Mouse (Mus musculus) lung, postnatal 36 days (tissue): ENCODE measurements around the gene Tmem95.
A peak's percentile ranks its signal among the peaks of the same experiment; 100 is the strongest.
"Not testable (repeated sequence)": the region's sequence is repeated elsewhere in the genome, so short reads cannot be mapped to it uniquely, and the experiment has no call there.

Experiments
- DNase-seq: peaks from one replicate; pipeline ENCODE4 v3.0.0; 2022; ENCODE audit warnings: mixed read lengths

Tmem95 gene

GRCm38 (mm10) chr11:69877878-69878277 is at the start of gene Tmem95:
TSS of gene Tmem95 (minus strand) at chr11:69878018.
- no peak for DNase-seq

GRCm38 (mm10) chr11:69927501-69927900 is 49.7 kb upstream of the Tmem95 start:
- no peak for DNase-seq

GRCm38 (mm10) chr11:69922796-69923195 is 45.0 kb upstream of the Tmem95 start:
- no peak for DNase-seq

DNA sequence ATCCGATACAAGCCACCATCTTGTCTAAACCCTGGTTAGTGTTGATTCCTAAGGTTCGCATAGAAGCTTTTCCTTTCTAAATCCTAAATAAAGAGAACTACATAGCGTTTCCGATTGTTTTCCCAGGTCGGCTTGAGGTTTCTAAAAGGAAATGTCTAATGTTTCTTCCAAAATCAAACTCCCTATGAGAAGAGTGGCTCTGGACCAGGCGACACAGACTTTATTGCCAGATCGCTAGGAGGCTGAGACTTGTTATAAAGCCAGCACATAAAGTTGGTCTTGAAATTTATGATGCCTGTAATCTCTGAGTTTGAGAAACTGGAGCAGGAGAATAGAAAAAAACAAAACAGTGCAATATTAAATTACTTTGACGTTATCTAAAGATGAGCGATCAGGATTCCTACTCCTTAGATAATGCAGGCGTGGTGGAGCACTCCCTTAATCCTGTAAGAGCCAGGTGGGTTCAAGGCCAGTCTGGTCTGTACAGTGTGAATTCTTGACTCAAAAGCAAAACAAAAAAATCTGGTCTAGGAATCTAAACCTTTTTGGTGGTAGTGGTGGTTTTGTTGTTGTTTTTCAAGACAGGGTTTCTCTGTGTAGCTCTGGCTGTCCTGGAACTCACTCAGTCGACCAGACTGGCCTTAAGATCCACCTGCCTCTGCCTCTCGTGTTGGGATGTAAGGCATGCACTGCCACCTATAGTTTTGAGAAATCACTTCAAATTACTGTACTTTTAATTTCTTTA is 44.4 kb upstream of the Tmem95 start:
- no peak for DNase-seq

DNA sequence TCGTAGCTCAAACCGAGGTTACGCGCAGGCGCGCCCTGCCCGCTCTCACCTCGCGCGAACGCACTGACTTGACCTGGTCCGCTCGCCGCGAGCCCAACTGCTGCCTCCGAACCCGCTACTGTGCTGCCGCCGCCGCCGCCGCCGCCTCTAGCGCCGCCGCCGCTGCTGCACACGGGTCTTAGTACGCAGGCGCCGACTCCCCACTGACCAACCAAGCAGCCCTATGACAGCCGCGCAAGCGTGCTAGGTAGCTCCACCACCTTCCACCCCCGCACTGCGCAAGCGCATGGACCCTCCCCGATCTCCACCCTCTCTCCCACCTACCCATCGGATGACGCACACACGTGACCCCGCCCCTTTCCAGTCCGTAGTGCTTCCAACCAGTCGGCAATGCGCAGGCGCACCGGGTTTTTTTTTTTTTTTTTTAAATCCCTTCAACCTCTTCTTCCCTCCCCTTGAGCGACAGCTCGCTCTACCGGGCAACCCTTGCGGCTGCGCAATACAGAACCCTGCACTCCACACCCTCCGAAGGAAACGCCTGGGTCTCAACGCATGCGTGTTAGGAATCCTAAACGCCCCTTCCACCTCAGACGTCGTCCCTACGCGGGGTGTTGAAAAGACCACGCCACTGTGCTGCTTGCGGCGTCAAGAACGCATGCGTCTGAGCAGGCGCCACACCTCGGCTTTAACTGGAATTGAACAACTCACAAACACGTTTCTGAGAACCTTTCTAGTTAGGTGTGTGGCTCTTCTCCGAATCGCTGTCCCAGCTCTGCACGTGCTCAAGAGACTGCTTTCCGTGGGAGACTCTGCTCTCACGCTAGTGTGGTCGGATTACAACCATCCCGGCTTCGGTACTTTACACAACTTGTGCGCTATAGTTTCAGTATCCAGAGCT is 43.5 kb upstream of the Tmem95 start, which contains the start of gene Eif5a:
Gene Eif5a (minus strand): TSS at position 845 of the 898 bp plus-strand sequence.
- peak; percentile 100 for DNase-seq

- DNase-seq: no peak
These were observed 42.6 kb upstream of the Tmem95 start for GRCm38 (mm10) chr11:69920266-69921031.

- DNase-seq: peak; percentile 91
These were observed 41.9 kb upstream of the Tmem95 start for GRCm38 (mm10) chr11:69919661-69920265.

DNA sequence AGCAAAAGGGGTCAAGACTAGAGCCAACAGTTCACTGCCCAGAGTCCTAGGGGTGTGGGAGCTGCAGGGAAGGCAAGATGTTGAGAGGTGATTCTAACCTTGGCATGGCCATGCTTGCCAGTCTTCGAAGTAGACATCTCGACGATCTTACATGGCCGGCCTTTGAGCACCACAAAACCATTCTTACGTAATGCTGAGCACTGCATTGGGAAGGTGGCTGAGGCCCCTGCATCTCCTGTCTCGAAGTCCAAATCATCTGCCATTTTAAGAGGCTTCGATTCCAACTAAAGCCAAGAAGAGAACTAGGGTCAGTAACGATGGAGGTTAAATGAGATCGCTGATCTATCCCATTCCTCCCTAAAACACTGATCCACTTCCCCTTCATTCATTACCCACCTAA is 41.2 kb upstream of the Tmem95 start:
- DNase-seq: no peak

DNA sequence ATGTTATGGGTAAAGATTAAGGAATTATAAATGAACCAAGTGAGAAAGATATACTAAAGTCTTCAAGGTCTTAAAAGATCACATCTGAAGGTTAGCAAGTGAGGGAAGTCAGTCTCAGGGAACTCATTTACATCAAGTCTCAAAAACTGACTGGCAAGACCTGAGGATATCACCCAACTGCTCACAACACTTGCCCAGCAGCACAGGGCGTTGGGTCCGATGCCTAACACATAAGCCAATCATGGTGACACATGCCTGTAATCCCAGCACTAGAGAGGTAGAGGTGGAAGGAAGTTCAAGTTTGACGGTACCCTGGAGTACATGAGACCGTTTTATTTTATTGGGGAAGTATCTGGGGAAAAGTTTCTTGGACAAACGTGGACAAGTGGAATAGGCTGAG is 40.3 kb upstream of the Tmem95 start:
- no peak for DNase-seq

- no peak for DNase-seq
These were observed 39.6 kb upstream of the Tmem95 start for GRCm38 (mm10) chr11:69917379-69917948.

DNA sequence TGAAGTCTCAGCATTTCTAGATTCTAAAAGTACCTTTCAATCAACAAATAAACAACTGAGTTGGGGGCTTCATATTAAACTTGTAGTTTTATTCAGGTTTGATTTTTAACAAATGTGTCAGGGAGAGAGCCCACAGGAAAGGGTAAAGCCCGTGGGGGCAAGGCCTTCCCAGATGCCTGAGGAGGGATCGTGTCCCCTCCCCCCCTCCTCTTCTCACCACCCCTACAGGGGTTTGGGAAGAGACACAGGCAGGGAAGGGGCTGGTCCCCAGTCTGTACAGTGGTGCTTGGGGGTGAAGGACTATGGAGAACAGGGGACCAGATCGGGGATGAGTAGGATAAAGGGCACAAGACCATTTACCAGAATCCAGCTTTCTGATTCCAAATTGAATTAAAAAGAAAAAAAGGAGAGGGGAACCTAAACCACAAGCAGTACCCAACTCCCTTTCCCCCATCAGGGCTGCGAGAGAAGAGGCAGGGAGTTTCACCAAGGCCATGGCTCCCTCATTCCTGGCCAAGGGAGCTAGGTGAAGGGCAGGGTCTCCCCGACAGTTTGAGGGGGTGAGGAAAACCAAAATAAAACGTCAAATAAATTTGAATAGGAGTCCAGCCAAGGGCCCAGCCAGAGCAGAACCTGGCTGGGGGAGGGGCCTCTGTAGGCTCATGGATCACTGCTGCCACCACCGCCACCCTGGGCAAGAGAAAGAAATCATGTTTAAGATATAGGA is 39.0 kb upstream of the Tmem95 start:
- not testable (repeated sequence) for DNase-seq

DNA sequence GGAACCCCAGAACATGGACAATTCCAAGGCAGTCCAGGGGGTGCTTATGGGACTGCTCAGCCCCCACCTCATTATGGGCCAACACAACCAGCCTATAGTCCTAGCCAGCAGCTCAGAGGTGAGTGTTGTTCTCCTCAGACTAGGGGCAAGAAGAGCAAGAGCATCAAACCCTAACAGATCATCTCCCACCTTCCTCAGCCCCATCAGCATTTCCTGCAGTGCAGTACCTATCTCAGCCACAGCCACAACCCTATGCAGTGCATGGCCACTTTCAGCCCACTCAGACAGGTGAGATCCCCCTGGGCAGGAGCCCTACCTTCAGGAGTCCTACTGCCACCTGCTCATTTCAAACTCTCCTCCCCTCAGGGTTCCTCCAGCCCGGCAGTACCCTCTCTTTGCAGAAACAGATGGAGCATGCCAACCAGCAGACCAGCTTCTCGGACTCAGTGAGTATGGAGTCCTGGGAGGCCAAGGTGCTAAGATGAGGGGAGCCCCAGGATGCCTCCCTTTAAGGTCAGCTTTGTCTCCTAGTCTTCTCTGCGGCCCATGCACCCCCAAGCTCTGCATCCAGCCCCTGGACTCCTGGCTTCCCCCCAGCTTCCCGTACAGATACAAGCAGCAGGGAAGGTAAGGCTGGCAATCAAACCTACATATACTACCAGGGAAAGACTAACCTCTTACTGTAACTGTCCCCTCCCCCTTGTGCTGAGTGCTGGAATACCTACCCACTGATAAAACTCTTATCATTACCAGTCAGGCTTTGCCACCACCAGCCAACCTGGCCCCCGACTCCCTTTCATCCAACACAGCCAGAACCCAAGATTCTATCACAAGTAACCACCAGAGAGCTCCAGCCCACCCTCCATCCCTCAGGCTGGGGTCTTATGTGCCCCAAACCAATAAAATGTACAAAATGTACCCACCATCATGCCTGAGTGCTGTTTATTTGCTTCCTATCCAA is 38.1 kb upstream of the Tmem95 start:
- no peak for DNase-seq

- no peak for DNase-seq
These were observed 37.2 kb upstream of the Tmem95 start for GRCm38 (mm10) chr11:69914917-69915430.

DNA sequence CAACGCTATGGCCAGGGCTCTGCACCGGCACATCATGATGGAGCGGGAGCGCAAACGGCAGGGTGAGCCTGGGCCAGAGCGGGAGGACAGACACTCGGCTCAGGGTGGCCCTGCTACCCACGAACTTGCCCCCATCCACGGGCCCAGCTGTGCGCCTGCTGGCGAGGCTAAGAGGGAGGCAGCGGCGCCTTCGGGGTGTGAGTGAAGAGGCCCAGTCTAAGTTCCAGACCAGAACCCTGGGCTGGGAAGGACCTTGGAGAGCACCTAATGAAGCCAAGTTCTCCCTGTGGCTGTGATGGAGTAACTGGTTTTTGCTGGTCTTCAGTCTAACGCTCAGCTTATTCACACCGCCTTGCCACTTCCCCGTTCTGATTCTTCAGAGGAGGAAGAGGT is 36.5 kb upstream of the Tmem95 start:
- DNase-seq: no peak

DNA sequence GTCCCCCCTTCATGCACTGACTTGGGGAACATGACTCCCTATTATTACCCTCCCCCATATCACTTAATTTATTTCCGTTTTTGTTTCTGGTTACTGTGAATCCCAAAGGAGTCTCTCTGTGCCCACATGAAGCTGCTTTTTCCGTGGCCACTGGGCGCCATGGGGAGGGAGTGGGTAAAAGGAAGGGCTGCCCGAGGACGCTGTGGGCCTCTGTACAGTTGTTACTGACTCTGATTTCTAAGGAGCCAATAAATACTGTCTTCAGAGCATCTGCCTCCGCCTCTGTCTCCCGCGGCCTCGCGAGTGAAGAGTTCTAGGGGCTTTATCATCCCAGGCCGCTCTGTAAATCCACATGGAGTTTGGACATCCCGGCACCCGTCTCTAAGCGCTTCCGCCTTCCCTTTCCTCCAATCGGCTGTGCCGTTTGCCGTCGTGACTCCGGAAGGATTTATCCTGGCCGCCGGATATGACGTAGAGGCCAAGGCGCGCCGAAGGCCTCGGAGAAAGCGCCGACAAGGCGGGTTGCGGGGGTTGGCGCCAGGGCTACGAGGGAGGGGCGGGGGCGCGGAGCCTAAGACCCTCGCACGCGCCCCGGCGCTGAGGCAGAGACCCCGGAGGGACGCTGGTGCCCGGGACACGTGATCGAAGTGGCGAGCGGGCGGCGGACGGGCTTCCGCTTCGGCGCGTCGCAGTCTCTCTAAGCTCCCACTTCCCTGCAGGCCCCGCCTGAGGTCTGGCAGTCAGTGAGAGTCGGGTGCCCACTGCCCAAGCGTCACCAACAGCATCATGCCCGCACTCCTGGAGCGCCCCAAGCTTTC is 35.9 kb upstream of the Tmem95 start, which contains the start of gene Gps2:
Gene Gps2 (plus strand): TSS at position 335 of the 818 bp plus-strand sequence.
- peak; percentile 95 for DNase-seq

- peak; percentile 76 for DNase-seq
These were observed 35.1 kb upstream of the Tmem95 start for GRCm38 (mm10) chr11:69912716-69913530.

DNA sequence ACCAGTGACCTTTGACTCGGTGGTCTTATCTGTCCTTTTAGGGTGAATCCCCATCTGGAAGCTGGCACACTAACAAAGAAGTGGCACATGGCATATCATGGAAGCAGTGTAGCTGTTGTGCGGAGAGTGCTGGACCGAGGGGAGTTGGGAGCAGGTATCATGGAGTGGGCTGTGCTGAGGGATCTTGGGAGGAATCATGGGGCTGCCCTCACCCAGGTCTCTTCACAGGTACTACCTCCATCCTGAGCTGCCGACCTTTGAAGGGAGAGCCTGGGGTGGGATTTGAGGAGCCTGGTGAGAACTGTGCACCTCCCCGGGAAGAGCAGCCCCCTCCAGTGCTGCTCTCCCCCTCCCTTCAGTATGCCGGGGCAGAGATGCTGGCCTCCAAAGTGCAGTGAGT is 33.9 kb upstream of the Tmem95 start:
- no peak for DNase-seq
